Mouse (Mus musculus): Measurements from ENCODE around the gene Per1.

Gene Per1

DNA sequence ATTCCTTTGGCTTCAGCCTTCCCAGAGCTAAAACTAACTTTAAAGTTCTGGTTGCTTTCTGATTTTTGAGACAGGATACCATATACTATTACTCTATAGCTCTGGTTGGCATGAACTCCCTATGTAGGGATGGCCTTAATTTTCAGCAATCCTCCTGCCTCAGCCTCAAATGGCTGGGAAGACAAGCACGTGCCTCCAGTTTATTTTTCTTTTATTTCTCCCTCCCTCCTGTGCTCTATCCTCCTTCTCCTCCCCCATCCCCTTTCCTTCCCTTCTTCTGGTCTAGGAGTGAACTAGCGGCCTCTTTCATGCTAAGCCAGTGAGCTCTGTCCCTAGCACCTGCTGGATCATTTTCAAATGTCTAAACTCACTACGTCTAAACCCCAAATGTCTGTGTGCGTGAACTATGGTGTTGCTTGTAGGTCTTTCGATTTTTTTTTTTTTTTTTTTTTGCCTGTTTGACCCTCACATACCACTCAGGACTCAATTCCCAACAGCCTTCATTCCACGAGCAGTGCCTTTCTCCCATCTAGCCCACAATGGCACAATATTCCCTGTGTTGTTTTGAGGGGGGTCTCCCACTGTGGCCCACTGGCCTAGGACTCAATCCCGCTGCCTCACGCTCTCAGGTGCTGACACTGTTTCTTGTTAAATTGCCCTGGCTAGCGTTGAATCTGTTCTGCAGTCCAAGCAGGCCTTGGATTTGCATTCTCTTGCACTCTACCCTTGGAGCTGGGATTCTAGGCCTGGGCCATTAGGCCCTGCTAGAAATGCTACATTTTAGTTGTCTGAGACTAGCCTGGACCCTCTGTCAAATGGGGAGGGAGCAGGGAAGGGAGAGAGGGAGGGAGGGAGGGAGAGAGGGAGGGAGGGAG lies 30.5 kb upstream of the Per1 start:
- DNase-seq (ENCODE audit: low read depth, low spot score): no peak

DNA sequence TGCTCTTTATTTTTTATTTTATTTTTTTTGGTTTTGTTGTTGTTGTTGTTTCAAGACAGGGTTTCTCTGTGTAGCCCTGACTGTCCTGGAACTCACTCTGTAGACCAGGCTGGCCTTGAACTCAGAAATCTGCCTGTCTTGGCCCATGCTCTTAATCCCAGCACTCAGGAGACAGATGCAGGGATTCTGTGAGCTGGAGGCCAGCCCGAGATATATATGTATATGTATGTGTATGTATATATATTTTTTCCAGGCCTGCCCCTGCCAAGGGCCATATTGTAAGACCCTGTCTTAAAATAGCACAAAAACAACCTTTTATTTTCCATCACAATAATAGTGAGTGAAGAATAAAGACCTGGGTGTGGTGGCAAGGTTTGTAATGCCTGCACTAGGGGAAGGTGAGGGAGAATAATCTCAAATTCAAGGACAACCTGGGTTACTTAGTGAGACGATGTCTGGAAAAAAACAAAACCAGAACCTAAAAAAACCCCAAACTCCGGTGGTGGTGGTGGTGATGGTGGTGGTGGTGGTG lies 29.6 kb upstream of the Per1 start:
- DNase-seq (ENCODE audit: low read depth, low spot score): no peak

DNA sequence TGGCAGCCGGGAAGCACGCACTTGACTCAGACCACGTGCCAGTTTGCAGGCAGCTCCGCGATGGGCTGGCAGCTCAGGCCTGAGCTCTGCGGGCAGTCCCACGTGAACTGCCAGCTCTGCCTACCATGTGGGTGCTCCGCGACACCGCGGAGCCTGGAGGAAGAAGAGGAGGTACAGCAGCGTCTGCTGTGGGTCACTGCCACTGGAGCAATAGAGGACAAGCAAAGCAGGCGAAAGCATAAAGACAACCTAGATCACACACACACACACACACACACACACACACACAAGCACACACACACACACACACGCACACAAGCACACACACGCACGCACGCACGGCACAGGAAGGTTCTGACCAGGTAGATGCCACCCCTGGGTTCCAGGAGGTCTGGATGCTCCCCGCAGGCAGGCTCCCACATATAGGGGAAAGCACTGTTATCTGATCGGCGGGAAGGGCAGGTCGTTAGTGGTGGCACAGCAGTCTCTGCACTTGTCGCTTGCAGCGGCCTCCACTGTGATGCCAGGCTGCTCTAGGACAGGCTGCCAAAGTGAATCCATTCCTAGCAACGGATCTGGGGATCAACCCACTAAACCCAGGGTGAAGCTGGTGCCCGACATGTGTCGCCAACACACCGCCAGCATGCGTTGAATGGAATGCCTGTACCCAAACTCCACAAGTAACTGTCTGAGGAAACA lies 28.7 kb upstream of the Per1 start:
- DNase-seq (ENCODE audit: low read depth, low spot score): no peak

DNA sequence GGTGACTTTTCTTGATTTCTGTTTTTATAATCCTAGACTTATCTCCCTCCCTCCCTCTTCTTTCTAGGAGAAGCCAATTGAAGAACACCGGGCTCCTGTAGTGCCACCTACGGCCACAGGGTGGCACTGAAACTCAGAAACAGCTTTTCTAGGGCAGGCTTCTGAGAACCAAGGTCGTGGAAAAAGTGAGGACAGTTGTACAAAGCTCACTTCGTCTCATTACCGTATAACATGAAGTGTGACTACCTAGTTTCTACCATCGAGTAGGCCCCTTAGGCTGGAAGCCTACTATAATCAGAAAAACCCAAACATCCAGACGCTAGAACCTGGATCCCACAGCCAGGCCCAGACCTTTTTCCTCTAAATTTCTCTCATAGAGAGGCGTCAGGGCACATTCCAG lies 28.1 kb upstream of the Per1 start:
- DNase-seq (ENCODE audit: low read depth, low spot score): peak; percentile 91

DNA sequence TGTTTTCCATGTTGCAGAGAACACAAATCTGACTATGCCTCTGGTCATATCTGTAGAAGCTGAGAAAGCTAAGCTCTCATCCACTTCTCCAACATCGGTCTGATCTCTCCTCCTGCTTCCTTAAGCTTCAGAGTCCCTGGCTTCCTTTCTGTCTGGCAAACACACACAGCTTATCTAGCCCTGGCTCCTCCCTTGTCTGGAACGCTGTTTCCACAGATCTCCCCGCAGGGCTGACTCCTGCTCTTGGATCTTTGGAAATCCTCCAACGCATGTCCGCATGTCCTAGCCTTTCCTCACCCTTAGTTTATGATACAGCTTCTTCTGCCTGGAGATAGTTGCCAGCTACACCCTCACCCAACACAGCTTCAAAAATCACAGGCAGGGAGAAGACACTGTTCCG lies 27.4 kb upstream of the Per1 start:
- DNase-seq (ENCODE audit: low read depth, low spot score): no peak

DNA sequence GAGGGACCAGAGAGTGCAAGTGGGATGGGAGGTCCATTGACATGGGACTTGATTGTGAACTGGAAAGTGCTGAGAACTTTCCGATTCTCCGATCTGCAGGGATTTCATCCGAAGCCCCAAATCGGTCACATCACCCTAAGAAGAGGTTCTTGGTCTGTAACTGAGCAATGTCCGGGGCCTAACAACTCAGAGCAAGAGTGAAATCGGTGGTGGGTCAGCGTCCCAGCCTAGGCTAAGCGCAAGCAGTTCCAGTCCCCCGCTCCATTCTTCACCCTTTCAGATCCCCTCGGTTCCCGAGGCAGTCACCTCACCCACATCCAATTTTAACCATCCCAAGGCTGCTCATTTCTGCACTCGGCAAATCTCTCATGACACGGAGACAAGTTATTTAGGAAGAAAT lies 24.9 kb upstream of the Per1 start:
- DNase-seq (ENCODE audit: low read depth, low spot score): no peak

DNA sequence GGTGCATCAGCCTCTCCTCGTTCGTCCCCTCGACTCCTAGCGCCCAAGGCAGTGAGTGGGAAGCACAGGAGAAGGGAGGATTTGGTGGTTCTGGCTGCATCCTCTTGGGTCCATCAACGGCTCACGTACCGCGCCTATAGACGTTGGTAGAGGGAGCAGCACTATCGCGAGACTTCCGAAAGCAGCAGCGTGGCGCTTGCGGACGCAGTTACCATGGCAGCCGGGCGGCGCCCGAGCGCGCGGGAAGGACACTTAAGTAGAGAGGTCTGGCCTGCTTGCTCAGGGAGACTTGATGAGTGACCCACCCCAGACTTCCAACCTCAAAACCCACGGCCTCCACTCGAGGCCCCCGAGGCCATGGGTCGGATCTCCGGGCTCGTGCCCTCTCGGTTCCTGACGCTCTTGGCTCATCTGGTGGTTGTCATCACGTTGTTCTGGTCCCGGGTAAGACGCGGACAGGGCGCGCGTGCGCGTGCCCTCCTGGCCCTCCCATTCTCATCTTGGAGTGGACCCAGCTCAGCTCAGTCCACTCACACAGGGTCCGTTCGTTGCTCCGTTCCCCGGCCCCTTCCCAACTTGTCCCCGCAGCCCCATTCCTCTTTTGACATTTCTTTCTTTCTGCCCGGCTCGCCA lies 24.3 kb upstream of the Per1 start, which contains the start of gene Tmem107:
Gene Tmem107, plus strand, starts transcription at position 217 of the 633 bp plus-strand sequence.
- DNase-seq (ENCODE audit: low read depth, low spot score): peak; percentile 96

DNA sequence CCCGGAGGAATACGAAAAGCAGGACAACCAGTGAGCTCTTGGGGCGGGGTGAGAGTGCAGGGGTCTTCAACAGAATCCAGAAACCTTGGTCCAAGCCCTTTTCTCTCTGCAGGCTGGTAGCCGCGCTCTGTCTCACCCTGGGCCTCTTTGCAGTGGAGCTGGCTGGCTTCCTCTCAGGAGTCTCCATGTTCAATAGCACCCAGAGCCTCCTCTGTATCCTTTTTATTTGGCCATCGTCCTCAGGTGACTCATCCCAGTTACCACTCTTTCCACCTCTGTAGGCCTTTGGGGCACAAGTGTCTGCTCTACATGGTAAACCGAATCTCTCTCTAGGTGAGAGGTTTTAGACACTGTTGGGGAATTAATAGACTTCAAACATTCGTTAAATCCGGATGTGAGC lies 23.8 kb upstream of the Per1 start:
- DNase-seq (ENCODE audit: low read depth, low spot score): no peak

DNA sequence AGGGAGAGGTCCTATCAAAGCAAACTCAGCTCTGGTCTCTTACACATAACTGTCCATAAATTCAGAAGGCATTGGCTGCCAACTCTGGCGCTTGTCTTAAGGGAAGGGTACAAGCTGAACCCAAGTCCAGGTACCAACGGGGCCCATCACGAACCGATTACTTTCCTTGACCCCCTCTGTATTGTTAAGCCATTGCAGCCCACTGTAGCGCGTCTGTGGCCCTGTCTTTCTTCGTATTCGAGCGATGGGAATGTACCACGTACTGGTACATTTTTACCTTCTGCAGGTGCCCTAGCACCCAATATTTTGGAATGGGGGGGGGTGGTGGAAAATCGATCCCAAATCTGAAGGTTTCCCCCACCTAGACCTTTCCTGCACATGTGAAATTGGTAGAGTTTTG lies 22.8 kb upstream of the Per1 start:
- DNase-seq (ENCODE audit: low read depth, low spot score): no peak

DNA sequence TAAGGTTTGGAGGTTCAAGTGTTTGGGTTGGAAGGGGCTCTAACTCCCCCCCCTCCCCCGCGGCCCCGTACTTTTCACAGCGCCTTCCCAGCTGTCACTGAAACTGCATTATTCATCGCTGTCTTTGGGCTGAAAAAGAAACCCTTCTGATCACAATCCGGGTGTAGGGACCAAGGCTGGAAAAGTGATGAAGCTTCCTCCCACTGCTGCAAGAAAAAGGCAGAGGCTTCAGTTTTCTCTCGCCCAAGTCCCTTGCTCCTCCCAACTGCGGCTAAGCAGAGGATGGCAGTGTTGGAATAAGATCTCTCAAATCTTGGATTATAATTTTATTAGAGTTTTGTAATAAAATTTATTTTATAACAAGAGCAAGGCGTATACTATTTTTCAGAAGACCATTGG lies 22.4 kb upstream of the Per1 start:
- no peak for DNase-seq (ENCODE audit: low read depth, low spot score)

DNA sequence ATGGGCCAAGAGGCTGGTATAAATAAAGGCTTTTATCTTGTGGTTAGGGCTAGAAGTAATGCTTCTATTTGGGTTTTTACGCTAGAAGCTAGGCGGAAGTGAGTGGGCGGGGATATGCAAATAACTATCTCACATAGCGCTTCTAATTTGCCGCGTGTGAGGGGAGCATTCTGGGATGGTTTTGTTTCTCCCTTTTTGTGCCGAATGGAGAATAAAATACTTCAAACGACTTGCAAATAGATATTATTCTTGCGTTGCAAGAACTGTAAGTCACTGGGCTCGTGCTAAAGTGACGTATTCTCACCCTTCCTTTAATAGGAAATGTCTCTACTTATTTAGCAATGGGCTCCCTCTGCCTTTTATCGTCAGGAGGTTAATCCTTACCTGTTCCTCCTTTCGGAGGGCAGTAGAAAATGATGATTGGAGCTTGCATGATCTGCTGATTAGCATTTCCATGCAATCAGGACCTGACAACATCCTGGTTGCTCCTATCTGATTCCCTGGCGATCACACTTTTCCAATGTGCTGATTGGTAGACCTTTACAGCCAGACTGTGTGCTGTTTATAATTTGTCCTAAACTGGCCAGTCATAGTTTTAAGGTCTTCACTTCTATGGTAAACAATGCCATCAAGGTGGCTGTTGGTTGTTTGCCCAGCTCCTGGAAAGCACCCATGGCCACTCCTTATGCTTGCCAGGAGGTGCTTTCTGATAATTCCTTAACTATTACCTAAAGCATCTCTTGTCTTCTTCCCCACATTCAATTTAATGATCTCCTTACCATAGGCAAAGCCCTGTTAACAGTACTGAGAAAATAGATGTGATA lies 21.7 kb upstream of the Per1 start:
- DNase-seq (ENCODE audit: low read depth, low spot score): peak; percentile 93

DNA sequence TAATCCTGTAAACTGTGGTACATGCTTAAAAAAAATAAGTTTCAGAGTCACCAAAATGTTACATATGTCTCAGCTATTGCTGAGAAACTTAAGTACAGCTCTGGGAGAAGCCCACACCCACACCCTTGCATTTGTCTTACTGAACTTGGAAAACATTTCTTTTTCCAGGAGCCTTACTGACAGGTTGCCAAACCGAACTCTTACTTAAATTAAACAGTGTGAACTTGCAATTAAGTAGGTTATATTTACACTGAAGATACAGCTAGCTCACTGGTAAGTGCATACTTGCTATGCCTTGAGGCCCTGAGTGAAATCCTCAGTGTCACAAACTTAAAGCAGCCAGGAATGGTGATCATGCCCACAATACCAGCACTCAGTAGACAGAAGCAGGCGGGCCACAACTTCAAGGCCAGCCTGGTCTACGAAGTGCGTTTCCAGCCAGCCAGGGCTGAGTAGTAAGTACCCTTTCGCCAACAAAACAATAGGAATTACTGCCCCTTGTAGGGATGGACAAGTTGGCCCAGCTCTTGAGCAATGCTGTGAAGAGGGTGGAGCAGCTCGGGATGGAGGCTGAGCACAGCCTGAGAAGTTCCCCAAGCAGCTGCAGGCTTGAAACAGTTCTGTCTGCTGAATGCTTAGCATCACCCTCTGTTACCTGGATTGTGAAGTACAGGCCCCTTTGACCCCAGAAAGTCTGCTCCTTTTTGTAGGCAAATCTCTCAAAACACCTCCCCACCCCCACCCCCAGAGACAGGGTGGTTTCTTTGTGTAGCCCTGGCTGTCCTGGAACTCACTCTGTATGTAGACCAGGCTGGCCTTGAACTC lies 20.9 kb upstream of the Per1 start:
- DNase-seq (ENCODE audit: low read depth, low spot score): no peak

DNA sequence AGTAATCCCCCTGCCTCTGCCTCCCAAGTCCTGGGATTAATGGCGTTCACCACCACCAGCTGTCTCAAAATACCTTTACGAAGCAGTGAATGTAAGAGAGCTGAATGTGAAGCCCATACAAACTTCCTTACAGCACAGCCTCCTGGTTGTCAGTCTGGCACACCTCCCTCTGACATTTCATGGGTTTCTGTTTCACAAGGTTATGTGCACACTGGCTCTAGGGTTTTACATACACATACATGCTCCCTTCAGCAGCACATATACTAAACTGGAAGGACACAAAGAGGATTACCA lies 20.3 kb upstream of the Per1 start:
- no peak for DNase-seq (ENCODE audit: low read depth, low spot score)

DNA sequence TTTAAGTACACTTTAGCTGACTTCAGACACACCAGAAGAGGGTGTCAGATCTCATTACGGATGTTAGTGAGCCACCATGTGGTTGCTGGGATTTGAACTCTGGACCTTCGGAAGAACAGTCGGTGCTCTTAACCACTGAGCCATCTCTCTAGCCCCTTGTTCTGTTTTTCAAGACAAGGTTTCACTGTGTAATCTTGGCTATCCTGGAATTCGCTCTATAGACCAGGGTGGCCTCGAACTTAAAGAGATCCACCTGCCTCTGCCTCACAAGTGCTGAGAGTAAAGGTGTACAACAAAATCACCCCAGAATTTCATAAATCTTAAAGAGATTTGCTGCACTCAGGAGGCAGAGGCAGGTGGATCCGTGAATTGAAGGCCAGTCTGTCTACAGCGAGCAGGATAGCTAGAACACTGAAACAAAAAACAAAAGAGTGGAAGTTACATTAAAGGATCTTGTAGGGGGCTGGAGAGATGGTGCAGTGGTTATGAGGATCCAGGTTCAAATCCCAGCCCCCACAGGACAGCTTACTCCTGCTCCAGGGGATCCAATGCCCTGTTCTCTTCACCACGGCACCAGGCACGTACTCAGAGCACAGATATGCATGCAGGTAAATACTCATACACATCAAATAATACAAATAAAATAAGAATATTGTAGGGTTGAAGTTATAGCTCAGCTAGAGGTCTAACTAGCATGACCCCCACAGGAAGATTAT lies 19.1 kb upstream of the Per1 start:
- DNase-seq (ENCODE audit: low read depth, low spot score): no peak

DNA sequence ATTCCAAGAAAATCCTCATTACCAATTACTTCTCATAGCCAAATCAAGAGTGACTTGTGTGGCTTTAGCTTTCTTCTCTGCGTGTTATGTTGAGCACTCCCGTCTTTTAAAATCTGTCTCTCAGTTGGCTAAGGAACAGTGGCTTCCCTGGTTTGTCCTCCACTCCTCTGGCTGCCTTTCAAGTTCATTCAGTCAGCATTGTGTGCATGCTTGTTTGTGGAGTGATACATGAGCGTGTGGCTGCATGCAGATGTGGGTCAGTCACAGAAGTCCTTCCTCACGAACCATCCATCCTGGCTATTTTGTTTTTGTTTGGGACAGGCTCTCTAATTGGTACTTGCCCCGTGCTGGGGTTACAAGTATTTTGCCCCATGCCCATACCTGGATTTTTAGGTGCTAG lies 18.4 kb upstream of the Per1 start:
- DNase-seq (ENCODE audit: low read depth, low spot score): no peak

DNA sequence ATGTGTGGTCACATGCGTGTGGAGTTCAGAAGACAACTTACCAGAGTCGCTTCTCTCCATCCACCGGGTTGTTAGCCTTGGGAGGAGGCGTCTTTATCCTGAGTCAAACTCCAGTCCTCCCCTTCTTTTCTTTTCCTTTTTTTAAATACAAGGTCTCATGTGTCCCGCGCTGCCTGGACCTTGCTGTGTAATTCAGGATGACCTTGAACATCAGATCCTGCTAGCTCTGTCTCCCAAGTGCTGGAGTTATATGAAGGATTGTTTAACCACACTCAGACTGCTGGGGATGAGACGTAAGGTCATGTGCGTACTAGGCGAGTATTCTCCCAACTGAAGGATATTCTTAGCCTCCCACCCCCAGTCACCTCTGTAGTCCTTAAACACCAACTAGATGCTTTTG lies 17.7 kb upstream of the Per1 start:
- DNase-seq (ENCODE audit: low read depth, low spot score): no peak

DNA sequence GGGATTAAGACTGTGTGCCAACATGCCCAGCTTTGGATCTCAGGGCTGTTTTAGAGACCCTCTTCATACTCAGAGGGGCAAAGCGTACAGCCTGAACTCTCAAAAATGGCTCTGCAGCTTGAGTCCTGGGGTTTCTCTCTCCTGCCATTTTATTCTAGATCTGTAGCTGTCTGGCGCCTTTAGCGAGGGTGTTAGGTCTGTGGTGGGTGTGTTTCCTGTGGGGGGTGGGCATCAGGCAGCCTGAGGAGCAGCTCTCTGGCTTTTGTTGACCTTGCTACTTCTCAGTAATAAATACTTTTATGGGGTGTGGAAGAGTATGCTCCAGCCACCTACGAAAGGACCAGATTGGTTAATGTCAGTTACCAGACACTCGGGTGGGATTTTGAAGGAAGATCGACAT lies 17.0 kb upstream of the Per1 start:
- no peak for DNase-seq (ENCODE audit: low read depth, low spot score)

DNA sequence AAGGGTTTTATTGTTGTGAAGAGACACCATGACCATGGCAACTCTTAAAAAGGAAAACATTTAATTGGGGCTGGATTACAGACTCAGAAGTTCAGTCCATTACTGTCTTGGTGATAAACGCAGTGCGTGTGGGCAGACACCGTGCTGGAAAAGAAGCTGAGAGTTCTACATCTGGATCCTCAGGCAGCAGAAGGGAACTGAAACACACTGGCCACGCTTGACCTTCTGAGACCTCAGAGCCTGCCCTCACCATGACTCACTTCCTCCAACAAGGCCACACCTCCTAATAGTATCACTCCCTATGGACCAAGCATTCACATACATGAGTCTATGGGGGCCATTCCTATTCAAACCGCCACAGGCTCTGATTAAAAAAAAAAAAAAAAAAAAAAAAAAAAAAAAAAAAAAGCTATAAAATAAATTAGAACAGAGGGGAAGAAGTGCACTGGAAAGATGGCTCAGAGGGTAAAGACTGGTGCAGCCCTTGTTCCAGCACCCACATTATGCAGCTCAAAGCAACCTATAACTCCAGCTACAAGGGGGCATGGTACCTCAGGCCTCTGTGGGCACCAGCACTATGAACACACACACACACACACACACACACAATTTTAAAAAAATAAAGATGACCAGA lies 16.1 kb upstream of the Per1 start:
- no peak for DNase-seq (ENCODE audit: low read depth, low spot score)

DNA sequence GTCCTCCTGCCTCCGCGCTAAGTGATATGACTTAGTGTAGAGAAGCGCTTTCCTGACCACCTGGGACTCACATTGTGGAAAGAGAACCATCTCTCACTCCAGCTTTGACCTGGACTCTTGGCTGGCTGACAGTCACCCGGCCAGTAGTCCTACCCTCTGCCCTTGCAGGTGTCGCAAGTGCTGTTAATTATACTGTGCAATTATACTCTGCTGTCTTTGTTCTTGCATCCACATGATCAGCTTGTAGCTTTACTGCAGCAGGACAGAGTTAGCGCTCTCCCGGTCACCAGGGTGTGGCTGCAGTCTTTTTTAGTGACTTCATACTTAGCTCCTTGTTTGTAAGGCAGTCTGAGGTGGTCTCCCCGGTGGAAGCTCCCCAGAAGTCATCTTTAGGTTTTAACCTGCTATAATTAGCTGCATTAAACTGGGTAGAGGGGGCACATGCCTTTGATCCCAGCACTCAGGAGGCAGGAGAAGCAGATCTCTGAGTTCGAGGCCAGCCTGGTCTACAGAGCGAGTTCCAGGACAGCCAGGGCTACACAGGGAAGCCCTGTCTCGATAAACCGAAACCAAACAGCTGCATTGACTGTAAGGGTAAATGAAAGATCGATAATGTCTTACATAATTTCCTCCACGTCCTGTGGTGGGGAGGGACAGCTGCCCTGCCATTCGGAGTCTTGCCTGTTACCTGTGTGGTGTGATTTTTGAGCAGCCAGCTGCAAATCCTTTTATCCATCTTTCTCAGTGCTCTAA lies 14.7 kb upstream of the Per1 start:
- DNase-seq (ENCODE audit: low read depth, low spot score): no peak
